Mouse (Mus musculus): Measurements from ENCODE around the gene Rabl6.
A peak's percentile ranks its signal among the peaks of the same experiment; 100 is the strongest.

DNA sequence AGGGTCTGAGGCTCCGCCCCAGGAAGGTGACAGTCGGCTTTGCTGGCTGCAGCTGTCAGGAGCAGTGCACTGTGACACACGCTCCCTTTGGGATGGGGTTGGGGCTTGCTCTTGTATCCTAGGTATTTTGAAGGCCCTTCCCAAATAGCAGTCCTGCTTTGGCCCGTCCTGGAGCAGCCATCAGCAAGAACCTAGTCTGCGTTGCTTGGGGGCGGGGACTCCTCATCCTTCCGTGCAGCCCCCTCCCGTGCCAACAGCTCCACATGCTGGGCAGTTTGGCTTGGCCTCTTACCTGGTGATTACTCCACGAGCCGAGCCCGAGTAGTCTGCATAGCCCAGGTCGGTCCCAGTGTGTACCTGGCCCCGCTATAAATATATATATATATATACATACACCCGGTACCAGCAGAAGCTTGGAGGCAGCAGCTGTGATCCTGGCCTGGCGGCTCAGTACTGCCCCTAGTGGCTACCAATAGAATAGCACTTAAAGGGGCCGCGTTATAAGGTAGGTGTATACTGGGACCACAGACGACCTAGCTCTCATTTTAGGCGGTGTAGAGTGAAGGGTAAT, 26.9 kb downstream of the Rabl6 start, which contains the start of gene Ajm1:
- TF ChIP-seq CTCF (IDR thresholded peaks at IDR 0.05; ENCODE audit: low read depth), result peak; percentile 92
- TF ChIP-seq EP300 (optimal IDR thresholded peaks at IDR 0.05), result no peak
